Mouse (Mus musculus): ENCODE data around the gene Mlec. TPM values are rescaled to one million over a fixed set of nuclear protein-coding genes. Genes with fewer than 3 reads are reported as not detected.

The Mlec gene
- total and polyA plus RNA-seq, 2 experiments from 2014 or later, result 20.6 to 80.9 TPM

DNA sequence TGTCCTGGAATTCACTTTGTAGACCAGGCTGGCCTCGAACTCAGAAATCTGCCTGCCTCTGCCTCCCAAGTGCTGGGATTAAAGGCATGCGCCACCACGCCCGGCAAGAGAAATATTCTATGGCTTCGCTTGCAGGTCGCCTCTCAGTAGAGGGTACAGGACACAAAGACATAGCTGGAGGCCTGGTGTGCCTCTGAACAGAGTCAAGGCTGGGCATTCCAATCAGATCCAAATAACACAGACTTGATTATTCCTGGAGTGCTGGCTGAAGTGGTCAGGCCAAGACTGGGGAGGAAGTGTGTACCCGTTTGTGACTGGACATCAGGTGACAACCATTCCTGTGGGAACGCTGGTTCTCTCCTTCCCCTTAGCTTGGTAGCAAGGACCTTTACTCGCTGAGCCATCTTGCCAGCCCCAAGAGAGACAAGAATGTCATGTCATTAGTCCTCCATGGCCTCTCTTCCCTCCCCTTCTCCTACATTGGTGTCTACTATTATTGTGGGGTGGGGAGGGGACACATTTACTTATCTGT is 15.7 kb downstream of the Mlec start:
- peaks cover 6% of the 10 kb centered on the region; the same call in 1 of the 2 replicates for H3K4me1 ChIP-seq (ENCODE audit: insufficient read depth, low read length)
- ATAC-seq (no peak), DNase-seq (ENCODE audit: low spot score) (no peak)
- H3K9ac ChIP-seq (replicated peaks; ENCODE audit: low read length), result no peak overlapping the region
- H3K9me3 ChIP-seq (ENCODE audit: low read length), result no peaks in the 10 kb centered on the region
- no peak overlapping the region for H3K4me3 ChIP-seq (ENCODE audit: low read length)
- H3K27me3 ChIP-seq (ENCODE audit: insufficient read depth, low read length), result no peaks in the 10 kb centered on the region
- no peak overlapping the region for H3K27ac ChIP-seq
- peaks cover 13% of the 10 kb centered on the region for H3K36me3 ChIP-seq (ENCODE audit: insufficient read depth, low read length)
- no peak overlapping the region for H3K4me2 ChIP-seq (ENCODE audit: low read depth, low read length)
- TF ChIP-seq CTCF (IDR thresholded peaks at IDR 0.05; ENCODE audit: low read depth), result no peak
- 80% methylated on average over 9 of the region's 9 CpGs for WGBS

DNA sequence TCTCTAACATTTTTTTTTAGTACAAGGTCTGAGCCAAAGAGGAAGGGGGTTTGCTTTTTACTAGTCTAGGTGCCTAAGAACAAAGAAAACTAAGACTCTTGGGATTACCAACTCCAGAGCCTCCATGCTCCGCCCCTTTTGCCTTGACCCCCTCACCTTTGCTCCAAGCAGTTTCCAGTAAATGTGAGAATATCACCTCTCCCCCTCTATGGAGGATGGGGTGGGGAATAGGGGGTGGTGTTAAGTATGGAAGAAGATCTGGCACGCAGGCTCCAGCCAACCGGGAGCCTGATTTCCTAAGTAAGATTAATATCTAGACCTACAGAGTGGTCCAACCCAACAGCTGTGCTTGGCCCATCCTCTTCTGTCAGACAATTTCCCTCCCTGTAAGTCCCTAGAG is 17.3 kb downstream of the Mlec start:
- WGBS, result 82% methylated on average over 3 of the region's 3 CpGs
- Histone ChIP-seq H3K4me3 (ENCODE audit: low read length) (no peak overlapping the region), H3K9ac (replicated peaks; ENCODE audit: low read length) (no peak overlapping the region), H3K27ac (no peak overlapping the region), H3K27me3 (ENCODE audit: insufficient read depth, low read length) (no peaks in the 10 kb centered on the region), H3K4me2 (ENCODE audit: low read depth, low read length) (no peak overlapping the region), H3K4me1 (ENCODE audit: insufficient read depth, low read length) (peaks cover 6% of the 10 kb centered on the region; the same call in 1 of the 2 replicates), H3K36me3 (ENCODE audit: insufficient read depth, low read length) (no peaks in the 10 kb centered on the region), H3K9me3 (ENCODE audit: low read length) (no peaks in the 10 kb centered on the region)
- TF ChIP-seq CTCF (IDR thresholded peaks at IDR 0.05; ENCODE audit: low read depth), result no peak
- DNase-seq (ENCODE audit: low spot score) (no peak), ATAC-seq (no peak)

DNA sequence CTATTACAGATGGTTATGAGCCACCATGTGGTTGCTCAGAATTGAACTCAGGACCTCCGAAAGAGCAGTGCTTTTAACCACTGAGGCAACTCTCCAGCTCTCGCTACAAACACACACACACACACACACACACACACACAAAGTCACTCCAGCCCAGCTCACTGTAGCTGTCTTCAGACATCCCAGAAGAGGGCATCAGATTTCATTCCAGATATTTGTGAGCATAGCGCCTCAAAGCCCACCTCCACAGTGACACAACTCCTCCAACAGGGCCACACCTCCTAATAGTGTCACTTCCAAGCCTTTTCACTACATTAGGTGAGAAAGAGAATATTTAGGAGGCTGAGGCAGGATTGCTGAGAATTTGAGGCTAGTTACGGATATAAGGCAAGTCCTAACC is 18.9 kb downstream of the Mlec start:
- ATAC-seq, result no peak
- H3K9ac ChIP-seq (replicated peaks; ENCODE audit: low read length), result no peak overlapping the region
- H3K36me3 ChIP-seq (ENCODE audit: insufficient read depth, low read length), result no peaks in the 10 kb centered on the region
- no peaks in the 10 kb centered on the region for H3K9me3 ChIP-seq (ENCODE audit: low read length)
- H3K4me2 ChIP-seq (ENCODE audit: low read depth, low read length), result no peak overlapping the region
- WGBS, result 85% methylated on average over 4 of the region's 4 CpGs
- no peaks in the 10 kb centered on the region for H3K27me3 ChIP-seq (ENCODE audit: insufficient read depth, low read length)
- peaks cover 6% of the 10 kb centered on the region; the same call in 1 of the 2 replicates for H3K4me1 ChIP-seq (ENCODE audit: insufficient read depth, low read length)
- TF ChIP-seq CTCF (IDR thresholded peaks at IDR 0.05; ENCODE audit: low read depth), result peak; percentile 30
- H3K4me3 ChIP-seq (ENCODE audit: low read length), result no peak overlapping the region
- no peak overlapping the region for H3K27ac ChIP-seq
- DNase-seq (ENCODE audit: low spot score), result no peak

DNA sequence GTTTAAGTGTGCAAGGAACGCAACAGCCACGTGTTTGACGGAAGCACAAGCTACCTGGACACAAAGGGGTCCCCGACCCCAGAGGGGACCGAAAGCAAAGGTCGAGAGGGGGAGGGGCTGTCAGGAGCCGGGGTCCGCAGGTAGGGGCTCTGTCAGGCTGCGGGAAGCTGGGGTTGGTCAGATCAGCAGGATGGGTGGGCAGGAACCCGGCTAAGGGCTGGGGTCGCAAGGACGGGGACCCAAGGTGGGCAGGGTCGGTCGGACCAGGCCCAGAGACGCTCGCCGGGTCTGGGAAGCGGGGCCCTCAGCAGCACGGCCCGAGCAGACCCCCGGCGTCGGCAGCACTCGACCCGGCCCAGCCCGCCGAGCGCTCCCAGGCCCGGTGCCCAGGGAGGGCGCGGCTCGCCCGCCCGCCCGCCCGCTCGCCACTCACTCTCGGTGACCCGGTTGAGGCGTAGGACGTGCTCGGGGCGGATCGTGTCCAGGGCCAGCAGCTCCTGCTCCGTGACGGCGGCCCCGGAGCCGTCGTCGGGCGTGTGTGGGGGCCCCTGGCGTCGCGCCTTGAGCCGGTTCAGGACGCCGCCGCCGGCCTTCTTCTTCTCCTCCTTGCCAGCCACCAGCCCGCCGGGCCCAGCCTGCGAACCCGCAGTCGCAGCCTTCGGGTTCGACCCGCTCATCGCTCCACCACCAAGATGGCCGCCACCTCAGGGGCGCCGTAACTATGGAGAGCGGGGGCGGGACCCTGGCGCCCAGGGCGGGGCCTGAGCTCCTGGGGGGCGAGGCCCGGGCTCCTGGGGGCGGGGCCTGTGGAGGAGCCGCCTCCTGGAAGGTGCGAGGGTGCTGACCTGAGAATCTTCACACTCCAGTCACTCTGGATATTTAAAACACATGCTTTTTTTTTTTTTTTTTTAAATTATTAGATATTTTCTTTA is 23.5 kb downstream of the Mlec start, which contains the start of gene Unc119b:
Unc119b (minus strand) TSS at position 742 of the 932 bp plus-strand sequence.
- peak within 1 kb of the TSS; percentile 71 for H3K9ac ChIP-seq (replicated peaks; ENCODE audit: low read length)
- peaks cover 13% of the 10 kb centered on the region for H3K36me3 ChIP-seq (ENCODE audit: insufficient read depth, low read length)
- no peaks in the 10 kb centered on the region for H3K27me3 ChIP-seq (ENCODE audit: insufficient read depth, low read length)
- peak; percentile 95 for ATAC-seq
- peak within 1 kb of the TSS; percentile 89 for H3K4me2 ChIP-seq (ENCODE audit: low read depth, low read length)
- peak within 1 kb of the TSS; percentile 67 for H3K27ac ChIP-seq
- DNase-seq (ENCODE audit: low spot score), result peak; percentile 94
- under 1% methylated on average over 64 of the region's 81 CpGs for WGBS
- H3K9me3 ChIP-seq (ENCODE audit: low read length), result no peaks in the 10 kb centered on the region
- peak within 1 kb of the TSS; percentile 85 for H3K4me3 ChIP-seq (ENCODE audit: low read length)
- no peak for TF ChIP-seq CTCF (IDR thresholded peaks at IDR 0.05; ENCODE audit: low read depth)
- peaks cover 4% of the 10 kb centered on the region; the same call in 1 of the 2 replicates for H3K4me1 ChIP-seq (ENCODE audit: insufficient read depth, low read length)

DNA sequence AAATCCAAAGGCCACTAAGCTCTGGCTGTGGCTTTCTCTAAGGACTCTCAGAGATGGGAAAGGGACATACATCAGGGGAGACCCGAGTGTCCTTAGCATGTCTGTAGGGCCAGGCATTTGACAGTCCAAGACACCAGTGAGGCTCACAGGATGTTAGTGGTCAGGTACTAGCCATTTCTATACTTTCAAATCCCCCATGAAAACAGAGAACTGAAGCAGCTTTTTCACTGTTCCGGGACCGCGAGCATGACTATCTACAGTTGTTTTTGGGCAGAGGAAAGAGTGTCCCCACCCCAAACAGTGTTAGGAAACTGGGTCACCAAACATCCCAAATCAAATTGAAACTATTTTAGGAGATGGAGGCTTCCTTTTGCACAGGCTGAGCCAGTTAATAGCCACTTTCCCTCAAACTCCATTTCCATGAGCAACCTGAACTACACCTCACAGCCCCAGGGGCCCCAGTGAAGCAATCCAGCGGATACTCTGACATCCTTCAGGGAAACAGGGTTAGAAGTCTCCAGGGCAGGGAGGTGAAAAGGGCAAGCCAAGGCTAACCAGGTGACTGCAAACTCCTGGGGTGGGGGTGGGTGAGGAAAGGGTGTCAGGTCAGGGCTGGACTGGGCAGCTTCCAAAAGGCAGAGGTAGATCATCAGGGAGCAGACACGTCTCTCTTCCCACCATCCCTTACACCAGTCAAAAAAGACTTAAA is 24.5 kb downstream of the Mlec start:
- ATAC-seq, result no peak
- Histone ChIP-seq H3K27me3 (ENCODE audit: insufficient read depth, low read length) (no peaks in the 10 kb centered on the region), H3K9ac (replicated peaks; ENCODE audit: low read length) (peak overlapping the region; percentile 71; the same call in 1 of the 2 replicates), H3K4me2 (ENCODE audit: low read depth, low read length) (peak overlapping the region; percentile 89), H3K9me3 (ENCODE audit: low read length) (no peaks in the 10 kb centered on the region), H3K4me1 (ENCODE audit: insufficient read depth, low read length) (peaks cover 4% of the 10 kb centered on the region; the same call in 1 of the 2 replicates), H3K4me3 (ENCODE audit: low read length) (peak overlapping the region; percentile 85), H3K27ac (no peak overlapping the region), H3K36me3 (ENCODE audit: insufficient read depth, low read length) (peaks cover 15% of the 10 kb centered on the region)
- TF ChIP-seq CTCF (IDR thresholded peaks at IDR 0.05; ENCODE audit: low read depth), result no peak
- no peak for DNase-seq (ENCODE audit: low spot score)
- 52% methylated on average over 6 of the region's 6 CpGs for WGBS

DNA sequence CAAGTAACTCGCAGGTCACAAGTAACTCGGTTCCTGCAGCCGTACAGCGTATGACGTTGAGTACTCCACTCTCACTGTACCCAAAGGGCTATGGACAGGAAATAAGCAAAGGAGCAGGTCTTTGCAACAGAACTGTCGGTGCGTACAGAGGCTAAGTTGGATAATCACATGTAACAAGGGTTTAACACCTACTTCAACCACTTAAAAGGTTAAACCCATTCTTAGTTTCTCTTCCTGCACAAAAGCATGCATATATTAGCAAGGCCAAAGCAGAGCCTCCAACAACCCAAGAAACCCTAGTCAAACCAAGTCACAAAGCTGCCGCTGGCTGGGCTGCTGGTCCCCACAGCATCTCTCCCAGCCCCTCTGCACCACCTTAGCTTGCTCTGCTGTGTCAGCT is 25.5 kb downstream of the Mlec start:
- ATAC-seq (no peak), DNase-seq (ENCODE audit: low spot score) (no peak)
- WGBS, result 92% methylated on average over 8 of the region's 8 CpGs
- Histone ChIP-seq H3K4me1 (ENCODE audit: insufficient read depth, low read length) (peaks cover 4% of the 10 kb centered on the region; the same call in 1 of the 2 replicates), H3K27ac (no peak overlapping the region), H3K9ac (replicated peaks; ENCODE audit: low read length) (no peak overlapping the region), H3K4me3 (ENCODE audit: low read length) (no peak overlapping the region), H3K27me3 (ENCODE audit: insufficient read depth, low read length) (no peaks in the 10 kb centered on the region), H3K36me3 (ENCODE audit: insufficient read depth, low read length) (peaks cover 26% of the 10 kb centered on the region), H3K4me2 (ENCODE audit: low read depth, low read length) (no peak overlapping the region), H3K9me3 (ENCODE audit: low read length) (no peaks in the 10 kb centered on the region)
- TF ChIP-seq CTCF (IDR thresholded peaks at IDR 0.05; ENCODE audit: low read depth), result no peak

Data from hindbrain, postnatal 0 days (tissue).